Mouse (Mus musculus): ENCODE measurements around the gene Ttc9b.
"Not testable (repeated sequence)": the region's sequence is repeated elsewhere in the genome, so short reads cannot be mapped to it uniquely, and the experiment has no call there.

The Ttc9b gene

GRCm38 (mm10) chr7:27653681-27654437 is at the start of gene Ttc9b:
Gene Ttc9b, plus strand, starts transcription at chr7:27653915.
- peak; percentile 65 for DNase-seq (ENCODE audit: low read depth, low spot score)

DNA sequence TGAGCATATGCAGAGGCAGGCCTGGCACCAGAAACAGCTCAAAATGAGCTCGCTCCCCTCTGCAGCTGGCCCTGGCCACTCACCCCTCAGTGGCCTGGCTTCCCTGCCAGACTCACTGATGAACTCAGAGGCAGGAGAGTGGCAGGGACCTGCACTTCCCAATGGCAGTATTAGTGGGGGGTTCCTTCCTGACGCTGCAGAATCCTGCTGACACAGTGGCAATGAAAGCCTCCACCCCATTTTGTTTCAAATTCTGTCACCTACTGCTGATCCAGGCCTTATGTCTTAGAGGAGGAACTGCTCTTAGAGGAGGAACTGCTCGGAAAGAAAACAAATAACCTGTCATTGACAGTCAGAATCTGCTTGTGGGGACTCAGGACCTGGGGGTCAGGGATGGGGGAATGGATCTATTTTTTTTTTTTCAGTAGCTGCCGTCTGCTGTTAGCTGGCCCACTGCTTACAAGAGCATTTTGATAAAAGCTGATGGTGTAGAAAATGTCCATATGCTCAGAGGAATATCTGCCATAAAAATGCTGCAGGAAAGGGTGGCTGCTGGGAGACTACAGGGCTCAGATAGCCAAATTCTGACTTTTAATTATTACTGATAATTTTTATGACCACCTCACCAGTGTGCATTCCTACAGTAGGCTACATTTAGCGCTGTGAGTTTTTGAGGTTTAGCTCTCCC is 48.9 kb upstream of the Ttc9b start:
- no peak for DNase-seq (ENCODE audit: low read depth, low spot score)

GRCm38 (mm10) chr7:27605499-27606285 is 48.0 kb upstream of the Ttc9b start:
- DNase-seq (ENCODE audit: low read depth, low spot score): no peak

- DNase-seq (ENCODE audit: low read depth, low spot score): no peak
Measured at GRCm38 (mm10) chr7:27606481-27607254, 47.0 kb upstream of the Ttc9b start.

- DNase-seq (ENCODE audit: low read depth, low spot score): no peak
Measured at GRCm38 (mm10) chr7:27607580-27607979, 46.1 kb upstream of the Ttc9b start.

GRCm38 (mm10) chr7:27608130-27608529 is 45.6 kb upstream of the Ttc9b start:
- DNase-seq (ENCODE audit: low read depth, low spot score): no peak

- no peak for DNase-seq (ENCODE audit: low read depth, low spot score)
Measured at GRCm38 (mm10) chr7:27609285-27609684, 44.4 kb upstream of the Ttc9b start.

GRCm38 (mm10) chr7:27609688-27610087 is 44.0 kb upstream of the Ttc9b start:
- no peak for DNase-seq (ENCODE audit: low read depth, low spot score)

DNA sequence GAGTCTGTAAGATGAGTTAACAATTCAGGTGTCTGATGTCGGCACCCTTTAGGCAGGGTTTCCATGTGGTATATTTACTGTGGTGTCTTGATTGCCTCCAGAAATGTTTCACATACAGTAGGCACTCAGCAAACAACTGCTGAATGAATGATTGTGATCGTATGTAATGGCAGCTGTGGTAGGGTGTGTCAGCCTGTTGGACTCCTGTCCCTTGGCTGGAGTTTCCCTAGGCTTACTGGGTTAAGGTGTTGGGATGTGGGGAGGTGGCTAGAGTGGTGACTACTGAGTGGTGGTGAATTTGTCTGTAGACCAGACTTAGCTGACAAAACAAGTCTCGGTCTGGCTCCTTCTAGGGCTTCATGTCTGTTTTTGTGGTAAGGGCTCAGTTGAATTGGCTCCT is 43.3 kb upstream of the Ttc9b start:
- no peak for DNase-seq (ENCODE audit: low read depth, low spot score)

- no peak for DNase-seq (ENCODE audit: low read depth, low spot score)
Measured at GRCm38 (mm10) chr7:27610871-27611270, 42.8 kb upstream of the Ttc9b start.

DNA sequence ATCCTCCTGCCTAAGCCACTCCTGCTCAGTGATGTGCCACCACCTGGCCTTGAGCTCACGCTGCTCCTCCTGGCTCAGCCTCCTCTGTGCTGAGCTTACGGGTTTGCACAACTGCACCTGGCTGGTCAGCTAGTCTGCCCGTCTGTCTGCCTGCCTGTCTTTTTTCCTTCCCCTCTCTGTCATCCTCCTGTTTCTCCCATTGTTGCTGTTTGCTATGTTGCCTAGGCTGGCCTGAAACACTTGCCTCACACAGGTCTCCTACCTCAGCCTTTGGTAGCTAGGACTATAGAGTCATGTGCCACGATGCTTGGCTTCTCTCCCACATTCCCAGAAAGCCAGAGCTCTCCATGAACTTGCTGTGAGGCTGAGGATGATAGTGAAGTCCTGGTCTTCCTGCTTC is 40.8 kb upstream of the Ttc9b start:
- no peak for DNase-seq (ENCODE audit: low read depth, low spot score)

DNA sequence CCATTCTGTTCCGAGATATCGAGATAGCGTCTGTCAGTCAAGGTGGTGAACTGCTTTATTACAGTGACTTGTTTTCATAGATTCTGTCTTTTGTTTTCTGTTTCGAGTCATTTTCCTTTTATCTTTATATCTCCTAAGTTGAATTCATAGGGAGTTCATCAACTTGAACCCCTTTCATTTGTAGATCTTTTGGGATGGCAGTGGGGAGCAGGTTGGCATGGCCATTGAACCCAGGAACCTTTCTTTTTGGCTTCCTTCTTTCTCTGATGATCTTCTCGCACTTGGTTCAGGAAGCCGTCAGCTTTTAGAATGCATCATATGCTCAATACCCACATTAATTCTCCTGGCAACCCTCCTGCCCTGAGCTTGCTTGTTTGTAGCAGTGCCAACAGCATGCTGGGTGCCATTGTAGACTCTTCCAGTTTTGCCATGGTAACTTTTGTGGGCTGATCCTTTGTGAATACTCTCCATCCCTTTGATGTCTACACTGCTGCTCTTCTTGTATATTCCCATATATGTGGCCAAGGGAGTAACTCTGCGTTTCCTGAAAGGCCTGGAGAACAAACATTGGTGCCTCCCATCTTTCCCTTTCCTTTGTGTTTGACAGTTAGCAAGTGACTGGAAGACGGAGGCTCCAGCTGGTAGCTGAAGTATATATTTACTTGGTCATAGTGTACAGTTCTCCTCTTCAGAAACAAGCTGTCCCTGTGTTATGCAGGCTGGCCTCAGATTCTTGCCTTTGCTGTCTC is 39.8 kb upstream of the Ttc9b start:
- DNase-seq (ENCODE audit: low read depth, low spot score): no peak

GRCm38 (mm10) chr7:27621028-27621427 is 32.7 kb upstream of the Ttc9b start:
- DNase-seq (ENCODE audit: low read depth, low spot score): no peak

DNA sequence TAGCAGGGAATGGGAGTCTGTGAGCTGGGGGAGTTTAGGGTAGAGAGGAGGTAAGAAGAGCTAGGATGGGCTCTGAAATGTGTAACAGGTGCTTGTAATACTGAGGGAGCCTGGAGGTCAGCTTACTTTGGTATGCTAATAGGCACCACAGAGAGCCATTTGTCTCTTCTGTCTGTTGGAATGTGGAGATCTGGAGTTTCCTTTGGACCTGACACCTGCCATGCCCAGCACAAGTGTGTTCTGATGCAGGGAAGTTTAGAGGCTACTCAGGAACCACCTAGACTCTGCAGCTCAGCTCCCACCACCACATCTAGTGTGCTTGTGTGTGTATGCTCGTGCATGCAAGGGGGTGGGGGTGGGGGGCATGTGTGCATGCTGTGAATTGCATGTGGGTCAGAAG is 31.5 kb upstream of the Ttc9b start:
- no peak for DNase-seq (ENCODE audit: low read depth, low spot score)

DNA sequence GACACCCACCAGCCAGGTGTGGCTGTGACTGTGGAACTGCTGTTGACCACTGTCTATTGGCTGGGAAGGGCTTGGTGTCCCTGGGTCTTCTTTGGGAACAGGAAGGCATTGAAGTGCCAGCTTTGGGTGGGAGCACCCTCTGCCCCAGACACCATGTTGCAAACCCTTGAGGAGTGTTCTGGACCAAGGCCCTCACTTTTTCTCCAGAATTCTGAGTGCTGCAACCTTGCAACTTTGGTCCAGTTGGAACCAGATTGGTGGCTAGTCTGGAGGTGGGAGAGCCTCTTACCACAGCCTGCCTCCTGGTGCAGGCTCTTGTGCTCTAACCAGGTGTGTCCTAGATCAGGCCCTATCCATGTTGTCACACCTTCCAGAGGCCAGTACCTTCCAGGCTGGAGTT is 28.7 kb upstream of the Ttc9b start:
- DNase-seq (ENCODE audit: low read depth, low spot score): no peak

DNA sequence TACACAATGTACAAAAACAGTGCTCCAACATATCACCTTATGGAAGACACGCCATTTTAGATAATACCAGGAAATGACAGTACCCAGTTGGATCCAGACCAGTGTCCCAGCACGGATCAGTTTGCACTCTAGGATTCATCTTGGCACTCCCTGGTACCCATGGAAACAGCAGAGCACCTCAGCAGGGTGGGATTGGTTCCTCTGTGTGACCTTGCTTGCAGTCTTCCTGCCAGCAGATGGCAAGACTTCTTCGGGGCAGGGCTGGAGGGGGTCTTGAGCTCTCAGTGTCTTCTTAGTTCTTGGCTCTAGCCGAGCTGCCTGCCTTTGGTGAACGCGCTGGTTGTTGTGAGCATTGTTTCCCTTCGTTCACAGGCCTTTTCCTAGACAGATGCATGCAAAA is 26.0 kb upstream of the Ttc9b start:
- DNase-seq (ENCODE audit: low read depth, low spot score): no peak

DNA sequence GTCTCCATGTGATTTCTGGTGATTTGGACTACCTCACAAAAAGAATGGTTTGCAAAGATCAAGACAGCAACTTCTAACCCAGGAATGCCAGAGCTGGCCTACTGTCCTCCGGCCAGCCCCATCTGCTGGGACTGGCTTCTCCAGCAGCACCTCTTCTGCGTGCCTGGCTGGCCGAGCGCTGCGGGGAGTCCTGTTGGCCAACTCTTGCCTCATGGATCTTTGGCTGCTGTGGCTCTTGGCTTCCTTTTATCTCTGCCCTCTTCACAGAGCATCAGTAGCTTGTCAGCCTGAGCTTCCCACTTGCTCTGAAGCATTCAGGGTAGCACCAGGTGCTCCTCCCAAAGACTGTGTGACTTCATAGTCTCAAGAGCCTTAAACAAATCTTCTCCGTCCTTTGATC is 25.5 kb upstream of the Ttc9b start:
- no peak for DNase-seq (ENCODE audit: low read depth, low spot score)

DNA sequence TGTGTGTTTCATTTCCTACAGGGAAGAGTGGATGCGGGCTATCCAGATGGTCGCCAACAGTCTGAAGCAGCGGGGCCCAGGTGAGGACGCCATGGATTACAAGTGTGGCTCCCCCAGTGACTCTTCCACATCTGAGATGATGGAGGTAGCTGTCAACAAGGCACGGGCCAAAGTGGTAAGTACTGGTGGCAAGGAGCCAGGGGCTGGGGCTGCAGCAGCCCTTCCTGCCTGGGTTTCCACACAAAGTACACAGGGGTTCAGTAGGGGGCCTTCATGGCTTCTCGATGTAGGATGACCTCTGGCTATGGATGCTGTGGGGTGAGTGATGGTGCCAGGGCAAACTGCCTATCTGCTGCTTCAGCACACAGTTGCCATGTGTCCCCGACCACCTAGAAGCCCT is 24.9 kb upstream of the Ttc9b start:
- DNase-seq (ENCODE audit: low read depth, low spot score): not testable (repeated sequence)

DNA sequence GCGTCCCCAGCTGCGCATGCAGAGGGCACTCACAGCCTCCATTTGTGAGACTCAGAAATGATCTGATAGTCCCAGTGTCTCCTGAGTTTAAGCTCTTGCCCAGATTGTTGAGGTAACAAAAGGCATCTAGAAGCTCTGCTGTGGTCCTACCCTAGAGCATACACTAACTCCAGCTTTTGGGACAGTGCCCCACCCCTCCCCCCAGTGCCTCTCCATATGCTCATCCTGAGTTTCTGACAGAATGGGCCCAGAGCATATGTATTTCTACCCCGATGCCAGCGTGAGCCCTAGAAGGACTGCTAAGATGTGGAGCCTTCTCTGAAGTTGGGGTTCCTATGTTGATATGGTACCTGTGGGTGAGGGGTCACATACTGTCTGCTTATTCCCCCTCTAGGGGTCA is 22.3 kb upstream of the Ttc9b start:
- no peak for DNase-seq (ENCODE audit: low read depth, low spot score)

GRCm38 (mm10) chr7:27633166-27633565 is 20.5 kb upstream of the Ttc9b start:
- DNase-seq (ENCODE audit: low read depth, low spot score): no peak

DNA sequence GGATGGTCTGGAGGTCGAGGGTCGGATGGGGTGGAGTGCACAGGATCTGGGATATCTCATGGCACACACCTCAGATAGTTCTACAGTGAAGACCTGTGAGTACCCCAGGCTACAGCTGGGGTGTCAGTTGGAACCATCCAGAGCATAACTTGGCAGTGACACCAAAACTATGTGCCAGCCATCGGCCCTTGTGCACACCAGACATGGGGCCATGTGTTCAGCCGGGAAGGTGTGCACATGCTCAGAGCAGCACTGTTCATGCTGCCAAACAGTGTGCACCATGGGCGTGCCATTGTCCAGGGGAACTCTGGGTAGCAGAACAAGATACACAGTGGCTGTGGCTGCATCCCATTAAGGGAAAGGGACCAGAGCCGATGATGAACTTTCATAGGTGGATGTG is 19.0 kb upstream of the Ttc9b start:
- no peak for DNase-seq (ENCODE audit: low read depth, low spot score)

All from CD4-positive, CD25-positive, alpha-beta regulatory T cell, adult 2 months (primary cell).